24 mouse cellular contexts compared by ENCODE assay signal in genomic region chr1:88459655-88460054, GRCm38 (mm10). TPM values are rescaled to one million over a fixed set of nuclear protein-coding genes. Genes with fewer than 3 reads are reported as not detected.
DNase-seq lines count a peak whose midpoint lies in the region; ATAC-seq and TF ChIP-seq lines count a peak whose summit lies in the region.
"Had no signal": no experiment of that assay in that cellular context is flagged by ENCODE, and none has a peak within 500 bp of the region (broad histone marks: within the 10 kb centered on the region; RNA-seq: fewer than 3 reads in every experiment).

No protein-coding gene starts in this region.

- ATAC-seq in intestine, embryonic 16.5 days, result no peak
- ATAC-seq in neural tube, embryonic 15.5 days (ENCODE audit: low FRiP score), result no peak
- ATAC-seq: forebrain, embryonic 13.5 days; forebrain, embryonic 15.5 days; forebrain, postnatal 0 days had no signal

- H3K27me3 ChIP-seq in E14TG2a.4 (ENCODE audit: insufficient read depth, low read length), result no peaks in the 10 kb centered on the region
- no peaks in the 10 kb centered on the region for H3K27me3 ChIP-seq in ES-Bruce4 (ENCODE audit: control insufficient read depth, insufficient read depth, low read length, poor library complexity, severe bottlenecking)
- H3K27me3 ChIP-seq in intestine, embryonic 16.5 days (replicated peaks; ENCODE audit: control insufficient read depth, insufficient read depth, low read length), result no peaks in the 10 kb centered on the region
- no peaks in the 10 kb centered on the region for H3K27me3 ChIP-seq in neural tube, embryonic 15.5 days (replicated peaks)
- H3K27me3 ChIP-seq: embryonic facial prominence, embryonic 12.5 days; forebrain, embryonic 13.5 days; forebrain, embryonic 15.5 days had no signal

- 0 out of 2 replicates have a peak overlapping the region, but pooled peaks have one; percentile 14 for H3K27ac ChIP-seq in ES-Bruce4 (ENCODE audit: insufficient read depth, low read length)
- H3K27ac ChIP-seq in intestine, embryonic 16.5 days (ENCODE audit: low read length), result no peak overlapping the region
- H3K27ac ChIP-seq in neural tube, embryonic 15.5 days (replicated peaks), result no peak overlapping the region
- H3K27ac ChIP-seq: embryonic facial prominence, embryonic 10.5 days; embryonic facial prominence, embryonic 12.5 days; forebrain, embryonic 13.5 days; forebrain, embryonic 15.5 days had no signal

- H3K4me2 ChIP-seq in intestine, embryonic 16.5 days (ENCODE audit: low read depth, low read length), result no peak overlapping the region
- H3K4me2 ChIP-seq in neural tube, embryonic 15.5 days, result no peak overlapping the region
- H3K4me2 ChIP-seq: embryonic facial prominence, embryonic 12.5 days; forebrain, embryonic 13.5 days; forebrain, embryonic 15.5 days had no signal

- no peak for TF ChIP-seq CTCF in E14TG2a.4 (conservative IDR thresholded peaks at IDR 0.05; ENCODE audit: low read length)
- TF ChIP-seq CTCF in ES-Bruce4 (IDR thresholded peaks at IDR 0.05; ENCODE audit: low read depth, low read length), result no peak

- H3K9ac ChIP-seq in ES-Bruce4 (ENCODE audit: low read depth, poor library complexity, severe bottlenecking), result no peak overlapping the region
- no peak overlapping the region for H3K9ac ChIP-seq in intestine, embryonic 16.5 days (ENCODE audit: low read depth, low read length)
- no peak overlapping the region for H3K9ac ChIP-seq in neural tube, embryonic 15.5 days (replicated peaks)
- H3K9ac ChIP-seq: embryonic facial prominence, embryonic 12.5 days; forebrain, embryonic 13.5 days; forebrain, embryonic 15.5 days; forebrain, postnatal 0 days had no signal

- H3K36me3 ChIP-seq in E14TG2a.4 (ENCODE audit: insufficient read depth, low read length), result no peaks in the 10 kb centered on the region
- no peaks in the 10 kb centered on the region for H3K36me3 ChIP-seq in ES-Bruce4 (ENCODE audit: control insufficient read depth, insufficient read depth, low read length, poor library complexity, severe bottlenecking)
- H3K36me3 ChIP-seq in intestine, embryonic 16.5 days (ENCODE audit: control insufficient read depth, insufficient read depth, low read length), result no peaks in the 10 kb centered on the region
- no peaks in the 10 kb centered on the region for H3K36me3 ChIP-seq in neural tube, embryonic 15.5 days
- H3K36me3 ChIP-seq: embryonic facial prominence, embryonic 10.5 days; embryonic facial prominence, embryonic 12.5 days; forebrain, embryonic 15.5 days had no signal

- no peak for TF ChIP-seq POLR2A in ES-Bruce4 (IDR thresholded peaks at IDR 0.05; ENCODE audit: insufficient read depth, low read length)

- H3K9me3 ChIP-seq in E14TG2a.4 (ENCODE audit: low read length) (no peaks in the 10 kb centered on the region), ES-Bruce4 (replicated peaks; ENCODE audit: control insufficient read depth, insufficient read depth, low read length, poor library complexity, severe bottlenecking) (no peaks in the 10 kb centered on the region)
- peaks cover 4% of the 10 kb centered on the region; the same call in 1 of the 2 replicates for H3K9me3 ChIP-seq in intestine, embryonic 16.5 days (ENCODE audit: control insufficient read depth, low read length)
- no peaks in the 10 kb centered on the region for H3K9me3 ChIP-seq in neural tube, embryonic 15.5 days (replicated peaks)
- H3K9me3 ChIP-seq: embryonic facial prominence, embryonic 10.5 days; embryonic facial prominence, embryonic 12.5 days; forebrain, embryonic 13.5 days; forebrain, embryonic 15.5 days had no signal

- H3K4me1 ChIP-seq in E14TG2a.4 (replicated peaks; ENCODE audit: low read depth, low read length), result peaks cover 91% of the 10 kb centered on the region
- peaks cover 18% of the 10 kb centered on the region for H3K4me1 ChIP-seq in ES-Bruce4 (ENCODE audit: control insufficient read depth, insufficient read depth, low read length)
- H3K4me1 ChIP-seq in intestine, embryonic 16.5 days (ENCODE audit: control insufficient read depth, insufficient read depth, low read length), result no peaks in the 10 kb centered on the region
- H3K4me1 ChIP-seq in neural tube, embryonic 15.5 days, result peaks cover 12% of the 10 kb centered on the region; the same call in 1 of the 2 replicates

- 86% methylated on average over 5 of the region's 5 CpGs for WGBS in intestine, embryonic 16.5 days
- 83% methylated on average over 5 of the region's 5 CpGs for WGBS in neural tube, embryonic 15.5 days

- no peak for TF ChIP-seq EP300 in ES-Bruce4 (IDR thresholded peaks at IDR 0.05; ENCODE audit: insufficient read depth, low read depth, low read length)

- peak; percentile 56 for DNase-seq in ZHBTc4 (ENCODE audit: low read depth, low spot score)
- DNase-seq in heart, adult 8-10 months (ENCODE audit: low spot score), result no peak
- DNase-seq: adrenal gland, adult 2 months; adrenal gland, postnatal 10 days; adrenal gland, postnatal 36 days; cerebellum, adult 11-12 months; cerebellum, adult 2 months; cerebellum, adult 9-10 months; cerebellum, postnatal 10 days; cerebellum, postnatal 25 days; forebrain, postnatal 0 days had no signal

- H3K4me3 ChIP-seq in E14TG2a.4 (replicated peaks; ENCODE audit: low read length) (0 out of 2 replicates have a peak overlapping the region, but pooled peaks have one; percentile 10), ES-Bruce4 (ENCODE audit: low read depth, low read length) (peak overlapping the region; percentile 39)
- H3K4me3 ChIP-seq in intestine, embryonic 16.5 days (ENCODE audit: low read length), result no peak overlapping the region
- no peak overlapping the region for H3K4me3 ChIP-seq in neural tube, embryonic 15.5 days (replicated peaks)
- H3K4me3 ChIP-seq: embryonic facial prominence, embryonic 10.5 days; embryonic facial prominence, embryonic 12.5 days; forebrain, embryonic 13.5 days; forebrain, embryonic 15.5 days had no signal

RNA-seq across cellular contexts. Expression of gene Glrp1, which starts 50.2 kb away (rescaled TPM):
- polyA plus RNA-seq in ES-Bruce4 (2011; ENCODE audit: insufficient read depth, insufficient read length, low read depth, missing spikeins), result not detected in 2 replicates
- under 1 TPM in 1 of 4 experiments, not detected in 3; 0.19 TPM for total RNA-seq in heart, adult 8-10 months (2022)
- not detected in 2 replicates for polyA plus RNA-seq in intestine, embryonic 16.5 days (2015; fragmentation: Nextera tagmentation; extraction: Ambion mirVana)
- polyA plus RNA-seq in neural tube, embryonic 15.5 days (2015; fragmentation: Nextera tagmentation; extraction: Ambion mirVana), result 0.11 TPM in 1 of 2 replicates, not detected in the other
- total RNA-seq: adrenal gland, adult 2 months; adrenal gland, postnatal 10 days; adrenal gland, postnatal 36 days; MEL had no signal
- polyA plus RNA-seq: adrenal gland, adult 2 months; embryonic facial prominence, embryonic 12.5 days; embryonic facial prominence, embryonic 14.5 days; forebrain, embryonic 11.5 days; forebrain, embryonic 13.5 days; forebrain, embryonic 15.5 days had no signal

RNA-seq across cellular contexts. Expression of gene Spp2, which starts 52.9 kb away (rescaled TPM):
- not detected in 2 replicates for polyA plus RNA-seq in ES-Bruce4 (2011; ENCODE audit: insufficient read depth, insufficient read length, low read depth, missing spikeins)
- not detected for total RNA-seq in heart, adult 8-10 months (2022)
- polyA plus RNA-seq in intestine, embryonic 16.5 days (2015; fragmentation: Nextera tagmentation; extraction: Ambion mirVana), result 18.2 and 19.7 TPM in 2 replicates
- polyA plus RNA-seq in neural tube, embryonic 15.5 days (2015; fragmentation: Nextera tagmentation; extraction: Ambion mirVana), result not detected in 2 replicates
- total RNA-seq: adrenal gland, postnatal 36 days; ES-E14; MEL had no signal
- polyA plus RNA-seq: C2C12; embryonic facial prominence, embryonic 12.5 days; forebrain, embryonic 11.5 days; forebrain, embryonic 13.5 days; forebrain, embryonic 15.5 days had no signal

Comparison
In these comparisons a context has a peak if more than half of its experiments do, and no peak if none do; other contexts are left out.
1. H3K4me3 ChIP-seq: peak in E14TG2a.4 (single experiment) and ES-Bruce4 (single experiment); none in intestine, embryonic 16.5 days (single experiment) and neural tube, embryonic 15.5 days (single experiment).
2. RNA of gene Spp2, which starts 52.9 kb away (polyA plus RNA-seq): 18.2 to 19.7 TPM in intestine, embryonic 16.5 days; not detected in neural tube, embryonic 15.5 days and not detected in ES-Bruce4; every median in the first group is over 10 times any median in the second.